Mouse (Mus musculus) liver, embryonic 11.5 days (tissue): ENCODE data around the gene Pdgfb. TPM values are rescaled to one million over a fixed set of nuclear protein-coding genes. Genes with fewer than 3 reads are reported as not detected.

Experiments
- ATAC-seq: fragments of 200-750 bp; cut with Nextera tagmentation; replicated peaks from 2 replicates; pipeline ENCODE4 v1.8.0; 2017; ENCODE audit warnings: moderate number of reproducible peaks, mild to moderate bottlenecking, moderate TSS enrichment, moderate library complexity; ENCODE audit not compliant: low FRiP score
- DNase-seq: peaks from one replicate; pipeline ENCODE4 v3.0.0-alpha.2; 2017; ENCODE audit warnings: low spot score
- H3K27ac ChIP-seq: fragments of 300-500 bp; sonication (generic); 2 replicates; pipeline ENCODE4 v1.5.1; 2014; ENCODE audit warnings: mild to moderate bottlenecking, low read depth, low read length, control low read depth
- H3K27me3 ChIP-seq: fragments of 300-500 bp; sonication (generic); replicated peaks from 2 replicates; pipeline ENCODE4 v1.6.1; 2014; ENCODE audit warnings: low read length, mixed read lengths; ENCODE audit not compliant: control insufficient read depth, insufficient read depth
- H3K36me3 ChIP-seq: fragments of 300-500 bp; sonication (generic); 2 replicates; pipeline ENCODE4 v1.6.1; 2014; ENCODE audit warnings: mild to moderate bottlenecking, low read length, moderate library complexity, mixed read lengths; ENCODE audit not compliant: control insufficient read depth, insufficient read depth
- H3K4me1 ChIP-seq: fragments of 300-500 bp; sonication (generic); replicated peaks from 2 replicates; pipeline ENCODE4 v1.6.1; 2014; ENCODE audit warnings: low read length, mixed read lengths; ENCODE audit not compliant: control insufficient read depth, insufficient read depth
- H3K4me2 ChIP-seq: fragments of 300-500 bp; sonication (generic); 2 replicates; pipeline ENCODE4 v1.6.1; 2014; ENCODE audit warnings: mild to moderate bottlenecking, control low read depth, moderate library complexity
- H3K4me3 ChIP-seq: fragments of 300-500 bp; sonication (generic); 2 replicates; pipeline ENCODE4 v1.5.1; 2014; ENCODE audit warnings: low read depth, low read length, control low read depth
- H3K9ac ChIP-seq: fragments of 300-500 bp; sonication (generic); 2 replicates; pipeline ENCODE4 v1.6.1; 2014; ENCODE audit warnings: low read depth, low read length, control low read depth
- H3K9me3 ChIP-seq: fragments of 300-500 bp; sonication (generic); 2 replicates; pipeline ENCODE4 v1.6.1; 2016; ENCODE audit warnings: low read length, inconsistent platforms, mixed read lengths; ENCODE audit not compliant: control insufficient read depth
- WGBS: fragments of 180-500 bp; shearing (Covaris S2); extraction: QIAGEN DNeasy Blood & Tissue Kit; methylation state at CpG from one replicate; pipeline ENCODE4 v1.1.7; 2014; 5-methylcytosine and 5-hydroxymethylcytosine counted together
- polyA plus RNA-seq: library from polyadenylated mRNA; unstranded; fragments of >200 nt; fragmentation: Nextera tagmentation; extraction: Ambion mirVana; gene quantifications from 2 replicates; pipeline ENCODE4 v1.2.1, GENCODE M21; 2014

Gene Pdgfb
- polyA plus RNA-seq, 1 experiment from 2014 or later: 2.7 TPM

GRCm38 (mm10) chr15:80009421-80010181 lies 5.2 kb downstream of the Pdgfb start:
- H3K4me2 ChIP-seq: no peak overlapping the region
- ATAC-seq (no peak), DNase-seq (no peak)
- no peaks in the 10 kb centered on the region for H3K36me3 ChIP-seq
- H3K27ac ChIP-seq: no peak overlapping the region
- H3K9me3 ChIP-seq: no peaks in the 10 kb centered on the region
- H3K27me3 ChIP-seq: peaks cover 43% of the 10 kb centered on the region
- H3K9ac ChIP-seq: no peak overlapping the region
- no peak overlapping the region for H3K4me3 ChIP-seq
- H3K4me1 ChIP-seq: peaks cover 37% of the 10 kb centered on the region
- WGBS: 59% methylated on average over 12 of the region's 12 CpGs

GRCm38 (mm10) chr15:80008461-80008860 lies 6.3 kb downstream of the Pdgfb start:
- Histone ChIP-seq H3K27ac (no peak overlapping the region), H3K4me3 (no peak overlapping the region), H3K4me2 (no peak overlapping the region), H3K27me3 (peaks cover 32% of the 10 kb centered on the region), H3K9me3 (no peaks in the 10 kb centered on the region), H3K36me3 (no peaks in the 10 kb centered on the region), H3K9ac (no peak overlapping the region), H3K4me1 (peaks cover 34% of the 10 kb centered on the region)
- ATAC-seq (no peak), DNase-seq (no peak)
- 84% methylated on average over 6 of the region's 6 CpGs for WGBS

GRCm38 (mm10) chr15:80006156-80006555 lies 8.6 kb downstream of the Pdgfb start:
- H3K36me3 ChIP-seq: no peaks in the 10 kb centered on the region
- H3K9ac ChIP-seq: no peak overlapping the region
- H3K27ac ChIP-seq: 0 out of 2 replicates have a peak overlapping the region, but pooled peaks have one; percentile 9
- no peaks in the 10 kb centered on the region for H3K9me3 ChIP-seq
- DNase-seq (no peak), ATAC-seq (0 out of 2 replicates have a peak, but pooled peaks have one; percentile 23)
- 34% methylated on average over 7 of the region's 7 CpGs for WGBS
- H3K4me1 ChIP-seq: peaks cover 24% of the 10 kb centered on the region
- no peak overlapping the region for H3K4me3 ChIP-seq
- H3K27me3 ChIP-seq: peaks cover 9% of the 10 kb centered on the region
- peak overlapping the region; percentile 44; the same call in 1 of the 2 replicates for H3K4me2 ChIP-seq

- Histone ChIP-seq H3K27me3 (peaks cover 4% of the 10 kb centered on the region; the same call in 1 of the 2 replicates), H3K4me1 (peaks cover 28% of the 10 kb centered on the region), H3K9ac (no peak overlapping the region), H3K36me3 (no peaks in the 10 kb centered on the region), H3K4me2 (peak overlapping the region; percentile 44), H3K4me3 (no peak overlapping the region), H3K9me3 (no peaks in the 10 kb centered on the region), H3K27ac (peak overlapping the region; percentile 38; the same call in 1 of the 2 replicates)
- 60% methylated on average over 10 of the region's 10 CpGs for WGBS
- ATAC-seq (no peak), DNase-seq (no peak)
These were observed 9.3 kb downstream of the Pdgfb start for GRCm38 (mm10) chr15:80005436-80005835.

GRCm38 (mm10) chr15:80004644-80005340 lies 10.0 kb downstream of the Pdgfb start:
- Histone ChIP-seq H3K9me3 (no peaks in the 10 kb centered on the region), H3K36me3 (no peaks in the 10 kb centered on the region), H3K27ac (peak overlapping the region; percentile 39; the same call in 1 of the 2 replicates), H3K4me3 (no peak overlapping the region), H3K4me2 (peak overlapping the region; percentile 44), H3K9ac (peak overlapping the region; percentile 41; the same call in 1 of the 2 replicates), H3K4me1 (peaks cover 28% of the 10 kb centered on the region), H3K27me3 (0 out of 2 replicates have a peak, but pooled peaks cover 3% of the 10 kb centered on the region)
- DNase-seq (no peak), ATAC-seq (no peak)
- WGBS: 25% methylated on average over 14 of the region's 14 CpGs

GRCm38 (mm10) chr15:80003581-80003980 lies 11.2 kb downstream of the Pdgfb start:
- H3K4me3 ChIP-seq: no peak overlapping the region
- H3K9ac ChIP-seq: no peak overlapping the region
- ATAC-seq (no peak), DNase-seq (no peak)
- no peaks in the 10 kb centered on the region for H3K9me3 ChIP-seq
- H3K27ac ChIP-seq: no peak overlapping the region
- no peak overlapping the region for H3K4me2 ChIP-seq
- no peaks in the 10 kb centered on the region for H3K36me3 ChIP-seq
- WGBS: 34% methylated on average over 2 of the region's 2 CpGs
- H3K27me3 ChIP-seq: 0 out of 2 replicates have a peak, but pooled peaks cover 3% of the 10 kb centered on the region
- peaks cover 25% of the 10 kb centered on the region for H3K4me1 ChIP-seq

GRCm38 (mm10) chr15:80001601-80002000 lies 13.2 kb downstream of the Pdgfb start:
- H3K4me2 ChIP-seq: no peak overlapping the region
- no peak for ATAC-seq

GRCm38 (mm10) chr15:80000694-80001093 lies 14.1 kb downstream of the Pdgfb start:
- ATAC-seq (peak; percentile 41; the same call in 1 of the 2 replicates), DNase-seq (no peak)
- peaks cover 25% of the 10 kb centered on the region for H3K4me1 ChIP-seq

More at GRCm38 (mm10) chr15:80001601-80002000, 13.2 kb downstream of the Pdgfb start:
- Histone ChIP-seq H3K4me3 (no peak overlapping the region), H3K27me3 (no peaks in the 10 kb centered on the region), H3K36me3 (no peaks in the 10 kb centered on the region), H3K9me3 (no peaks in the 10 kb centered on the region), H3K9ac (no peak overlapping the region), H3K4me1 (peaks cover 25% of the 10 kb centered on the region), H3K27ac (no peak overlapping the region)
- DNase-seq: no peak
- 93% methylated on average over 23 of the region's 23 CpGs for WGBS

More at GRCm38 (mm10) chr15:80000694-80001093, 14.1 kb downstream of the Pdgfb start:
- WGBS: 23% methylated on average over 8 of the region's 8 CpGs
- Histone ChIP-seq H3K27me3 (no peaks in the 10 kb centered on the region), H3K27ac (no peak overlapping the region; the same call in 1 of the 2 replicates), H3K4me2 (no peak overlapping the region), H3K4me3 (no peak overlapping the region), H3K36me3 (no peaks in the 10 kb centered on the region), H3K9ac (no peak overlapping the region), H3K9me3 (no peaks in the 10 kb centered on the region)
